Mouse (Mus musculus): ENCODE results near the gene Traf3ip2. TPM values are rescaled to one million over a fixed set of nuclear protein-coding genes. Genes with fewer than 3 reads are reported as not detected.

Traf3ip2 gene
- polyA plus RNA-seq, 1 experiment from 2014 or later = 30.6 TPM

DNA sequence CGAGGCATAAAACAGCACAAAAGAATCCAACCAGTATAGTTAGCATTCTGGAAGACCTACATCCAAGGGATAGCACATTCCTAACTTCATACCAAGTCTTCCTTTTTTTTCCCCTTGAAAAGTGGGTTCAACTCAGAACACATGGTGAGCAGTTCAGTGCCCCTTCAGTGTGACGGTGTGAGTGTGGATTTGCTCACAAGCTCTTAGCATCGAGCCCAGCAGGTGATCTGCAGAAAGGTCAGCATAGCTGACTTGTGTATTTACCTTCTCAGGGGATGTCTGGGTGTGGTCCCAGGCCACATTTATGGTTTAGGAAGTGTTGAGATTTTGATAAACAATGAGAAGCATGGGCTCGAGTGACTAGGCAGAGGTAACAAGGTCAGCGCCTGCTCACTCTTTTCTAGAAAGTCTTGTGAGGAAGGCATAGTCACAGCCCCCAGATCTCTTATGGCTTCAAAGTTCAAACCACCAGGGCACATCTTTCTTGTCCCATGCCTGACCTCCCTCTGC, 46.2 kb downstream of the Traf3ip2 start:
- H3K27me3 ChIP-seq (replicated peaks; ENCODE audit: insufficient read depth, low read length) = no peaks in the 10 kb centered on the region
- TF ChIP-seq EP300 (IDR thresholded peaks at IDR 0.05) = no peak
- no peak for TF ChIP-seq CTCF (IDR thresholded peaks at IDR 0.05)
- H3K4me3 ChIP-seq (ENCODE audit: low read depth, low read length) = no peak overlapping the region
- H3K4me1 ChIP-seq (ENCODE audit: insufficient read depth, low read depth, low read length) = peaks cover 14% of the 10 kb centered on the region
- DNase-seq (ENCODE audit: low spot score) (no peak), ATAC-seq (peak; percentile 6; the same call in 1 of the 2 replicates)
- peak overlapping the region; percentile 39 for H3K27ac ChIP-seq (ENCODE audit: low read length)
- H3K4me2 ChIP-seq (replicated peaks; ENCODE audit: low read depth, low read length) = no peak overlapping the region
- 19% methylated on average over 5 of the region's 5 CpGs for WGBS
- 0 out of 2 replicates have a peak, but pooled peaks cover 6% of the 10 kb centered on the region for H3K36me3 ChIP-seq (ENCODE audit: insufficient read depth, low read length)
- no peaks in the 10 kb centered on the region for H3K9me3 ChIP-seq (ENCODE audit: low read length)
- no peak overlapping the region for H3K9ac ChIP-seq (replicated peaks; ENCODE audit: low read depth)

DNA sequence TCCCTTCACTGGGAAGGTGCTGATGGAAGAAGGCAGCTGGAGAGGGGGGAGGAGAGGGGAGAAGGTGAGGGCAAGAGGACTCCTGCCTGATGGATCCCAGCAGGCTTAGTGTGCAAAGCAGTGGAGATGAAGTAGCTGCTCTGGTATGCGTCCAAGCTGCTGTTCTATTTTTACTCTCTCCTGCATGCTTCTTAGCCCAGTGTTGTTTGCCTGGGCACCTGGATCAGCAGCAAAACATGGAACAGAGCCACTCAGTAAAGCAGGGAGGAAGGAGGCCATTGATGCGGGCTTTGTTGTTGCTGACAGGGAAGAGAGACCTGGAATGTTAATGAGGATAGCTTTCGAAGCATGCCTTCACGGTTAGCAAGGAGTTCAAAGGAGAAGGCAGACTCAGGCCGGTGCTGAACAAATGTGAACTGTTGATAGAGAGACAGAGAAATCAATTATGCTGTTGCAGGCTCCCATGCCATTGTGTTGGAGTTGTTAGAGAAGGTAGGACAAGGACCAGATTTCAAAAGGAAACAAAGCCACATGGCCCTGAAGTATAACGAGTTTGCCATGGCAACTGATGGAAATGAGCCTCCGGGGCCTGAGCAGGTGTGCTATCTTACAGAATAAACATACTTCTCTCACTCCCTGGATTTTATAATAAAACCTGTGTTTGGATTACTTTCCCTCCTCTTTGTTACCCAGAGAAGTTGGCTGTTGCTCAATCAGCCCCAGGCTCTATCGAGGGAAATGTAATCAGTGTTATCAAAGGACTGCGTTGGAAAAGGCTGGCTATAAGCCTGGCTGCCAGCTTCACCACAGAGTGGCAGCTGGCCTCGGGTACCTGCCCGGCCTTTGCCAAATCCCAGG, 46.9 kb downstream of the Traf3ip2 start:
- peak overlapping the region; percentile 39 for H3K27ac ChIP-seq (ENCODE audit: low read length)
- no peak overlapping the region for H3K4me3 ChIP-seq (ENCODE audit: low read depth, low read length)
- TF ChIP-seq EP300 (IDR thresholded peaks at IDR 0.05) (peak; percentile 20; the same call in 1 of the 2 replicates), CTCF (IDR thresholded peaks at IDR 0.05) (no peak)
- DNase-seq (ENCODE audit: low spot score) = peak; percentile 86
- H3K36me3 ChIP-seq (ENCODE audit: insufficient read depth, low read length) = 0 out of 2 replicates have a peak, but pooled peaks cover 6% of the 10 kb centered on the region
- 11% methylated on average over 11 of the region's 11 CpGs for WGBS
- H3K4me1 ChIP-seq (ENCODE audit: insufficient read depth, low read depth, low read length) = peaks cover 14% of the 10 kb centered on the region
- ATAC-seq = peak; percentile 88
- H3K9ac ChIP-seq (replicated peaks; ENCODE audit: low read depth) = no peak overlapping the region
- H3K27me3 ChIP-seq (replicated peaks; ENCODE audit: insufficient read depth, low read length) = no peaks in the 10 kb centered on the region
- no peaks in the 10 kb centered on the region for H3K9me3 ChIP-seq (ENCODE audit: low read length)
- H3K4me2 ChIP-seq (replicated peaks; ENCODE audit: low read depth, low read length) = no peak overlapping the region

DNA sequence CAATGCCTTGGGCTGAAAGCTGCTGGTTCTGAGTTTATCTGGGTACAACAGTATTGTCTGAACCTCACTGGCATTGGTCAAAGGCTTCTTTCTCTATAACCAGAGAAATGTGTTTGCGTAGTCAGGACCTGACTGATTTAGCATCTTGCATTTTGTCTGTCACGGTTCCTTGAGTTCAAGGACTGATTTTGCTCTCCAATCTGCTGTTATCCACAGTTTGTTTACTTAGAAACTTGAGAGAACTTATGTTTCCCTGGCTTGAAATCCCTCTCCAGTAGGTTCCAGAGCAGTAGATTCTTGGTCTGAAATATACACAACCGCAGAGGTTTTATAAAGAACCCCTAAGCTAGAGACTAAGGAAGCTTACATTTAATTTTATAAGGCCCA, 47.5 kb downstream of the Traf3ip2 start:
- no peak overlapping the region for H3K4me2 ChIP-seq (replicated peaks; ENCODE audit: low read depth, low read length)
- no peak overlapping the region for H3K9ac ChIP-seq (replicated peaks; ENCODE audit: low read depth)
- WGBS = 26% methylated on average over 3 of the region's 3 CpGs
- H3K4me1 ChIP-seq (ENCODE audit: insufficient read depth, low read depth, low read length) = peaks cover 17% of the 10 kb centered on the region
- no peak overlapping the region for H3K4me3 ChIP-seq (ENCODE audit: low read depth, low read length)
- DNase-seq (ENCODE audit: low spot score) = peak; percentile 39
- TF ChIP-seq CTCF (IDR thresholded peaks at IDR 0.05) (no peak), EP300 (IDR thresholded peaks at IDR 0.05) (no peak)
- no peaks in the 10 kb centered on the region for H3K9me3 ChIP-seq (ENCODE audit: low read length)
- 0 out of 2 replicates have a peak, but pooled peaks cover 6% of the 10 kb centered on the region for H3K36me3 ChIP-seq (ENCODE audit: insufficient read depth, low read length)
- H3K27me3 ChIP-seq (replicated peaks; ENCODE audit: insufficient read depth, low read length) = no peaks in the 10 kb centered on the region
- peak overlapping the region; percentile 39 for H3K27ac ChIP-seq (ENCODE audit: low read length)
- peak; percentile 3; the same call in 1 of the 2 replicates for ATAC-seq

DNA sequence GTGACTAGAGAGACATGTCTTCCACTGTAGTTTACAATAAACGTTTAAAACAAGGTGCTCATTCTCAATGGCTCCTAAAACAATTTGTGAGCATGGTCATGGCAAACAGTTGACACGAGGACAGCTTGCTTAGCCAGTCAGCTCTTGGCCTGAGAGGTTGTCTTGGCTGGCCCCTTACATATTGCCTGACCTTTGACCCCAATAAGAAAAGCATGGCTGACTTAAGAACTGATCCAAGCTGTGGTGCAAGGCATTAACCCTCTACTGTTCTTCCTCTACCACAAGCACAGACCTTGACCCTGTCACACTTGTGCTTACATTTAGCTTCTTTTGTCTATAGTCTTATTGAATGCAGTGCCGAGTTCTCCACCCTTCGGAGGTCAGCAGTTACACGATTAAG, 48.0 kb downstream of the Traf3ip2 start:
- ATAC-seq (no peak), DNase-seq (ENCODE audit: low spot score) (peak; percentile 59)
- Histone ChIP-seq H3K4me2 (replicated peaks; ENCODE audit: low read depth, low read length) (no peak overlapping the region), H3K27me3 (replicated peaks; ENCODE audit: insufficient read depth, low read length) (no peaks in the 10 kb centered on the region), H3K9me3 (ENCODE audit: low read length) (no peaks in the 10 kb centered on the region), H3K9ac (replicated peaks; ENCODE audit: low read depth) (no peak overlapping the region), H3K4me1 (ENCODE audit: insufficient read depth, low read depth, low read length) (peaks cover 17% of the 10 kb centered on the region), H3K4me3 (ENCODE audit: low read depth, low read length) (no peak overlapping the region), H3K27ac (ENCODE audit: low read length) (peak overlapping the region; percentile 39), H3K36me3 (ENCODE audit: insufficient read depth, low read length) (0 out of 2 replicates have a peak, but pooled peaks cover 4% of the 10 kb centered on the region)
- TF ChIP-seq CTCF (IDR thresholded peaks at IDR 0.05) = no peak
- TF ChIP-seq EP300 (IDR thresholded peaks at IDR 0.05) = no peak
- WGBS = 41% methylated on average over 5 of the region's 5 CpGs

DNA sequence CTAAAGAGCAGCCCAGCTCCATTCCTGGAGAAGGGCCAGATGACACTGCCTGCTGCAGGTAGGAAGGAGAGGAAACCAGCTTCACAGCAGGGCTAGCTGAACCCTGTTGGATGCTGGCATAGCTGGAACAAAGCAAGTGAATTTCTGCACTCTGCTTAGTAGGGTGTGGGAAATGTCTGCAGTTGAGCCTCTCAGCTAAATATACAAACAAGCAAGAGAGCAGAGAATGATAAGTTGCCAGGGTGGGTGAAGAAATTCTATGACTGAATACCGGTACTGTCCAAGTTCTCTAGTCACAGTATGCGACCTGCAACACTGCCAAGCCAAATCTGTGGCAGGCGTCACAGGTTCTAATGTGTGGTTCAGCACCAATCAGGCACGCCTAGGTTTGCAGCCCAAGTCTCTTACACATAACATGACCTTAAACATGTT, 52.4 kb downstream of the Traf3ip2 start:
- 31% methylated on average over 4 of the region's 4 CpGs for WGBS
- Histone ChIP-seq H3K4me3 (ENCODE audit: low read depth, low read length) (no peak overlapping the region), H3K4me2 (replicated peaks; ENCODE audit: low read depth, low read length) (no peak overlapping the region), H3K36me3 (ENCODE audit: insufficient read depth, low read length) (no peaks in the 10 kb centered on the region), H3K9me3 (ENCODE audit: low read length) (no peaks in the 10 kb centered on the region), H3K27me3 (replicated peaks; ENCODE audit: insufficient read depth, low read length) (no peaks in the 10 kb centered on the region), H3K27ac (ENCODE audit: low read length) (no peak overlapping the region), H3K4me1 (ENCODE audit: insufficient read depth, low read depth, low read length) (peaks cover 8% of the 10 kb centered on the region; the same call in 1 of the 2 replicates), H3K9ac (replicated peaks; ENCODE audit: low read depth) (no peak overlapping the region)
- DNase-seq (ENCODE audit: low spot score) (peak; percentile 56), ATAC-seq (peak; percentile 71)
- TF ChIP-seq EP300 (IDR thresholded peaks at IDR 0.05) = no peak
- TF ChIP-seq CTCF (IDR thresholded peaks at IDR 0.05) = no peak

DNA sequence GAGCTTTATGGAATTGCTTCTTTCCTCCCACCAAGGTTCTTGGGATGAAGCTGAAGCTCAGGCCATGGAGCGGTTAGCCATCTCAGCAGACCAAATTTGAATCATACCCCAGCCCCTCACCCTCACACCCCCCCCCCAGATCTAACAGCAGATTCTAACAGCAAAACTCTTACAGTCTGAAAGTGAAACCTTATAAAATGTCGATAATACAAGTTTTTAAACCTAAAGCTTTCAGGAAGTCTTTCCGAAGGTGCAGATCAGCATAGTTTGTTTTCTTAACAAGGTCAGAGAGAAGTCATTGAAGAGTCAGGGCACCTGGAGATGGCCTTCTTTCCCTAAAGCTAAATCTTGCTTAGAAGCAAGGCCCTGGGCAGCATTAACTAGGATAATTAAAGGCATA, 53.3 kb downstream of the Traf3ip2 start:
- DNase-seq (ENCODE audit: low spot score) (no peak), ATAC-seq (no peak)
- TF ChIP-seq EP300 (IDR thresholded peaks at IDR 0.05) = no peak
- Histone ChIP-seq H3K9me3 (ENCODE audit: low read length) (no peaks in the 10 kb centered on the region), H3K4me2 (replicated peaks; ENCODE audit: low read depth, low read length) (no peak overlapping the region), H3K27me3 (replicated peaks; ENCODE audit: insufficient read depth, low read length) (no peaks in the 10 kb centered on the region), H3K36me3 (ENCODE audit: insufficient read depth, low read length) (no peaks in the 10 kb centered on the region), H3K9ac (replicated peaks; ENCODE audit: low read depth) (no peak overlapping the region), H3K4me1 (ENCODE audit: insufficient read depth, low read depth, low read length) (peaks cover 8% of the 10 kb centered on the region; the same call in 1 of the 2 replicates), H3K27ac (ENCODE audit: low read length) (no peak overlapping the region), H3K4me3 (ENCODE audit: low read depth, low read length) (no peak overlapping the region)
- 48% methylated on average over 3 of the region's 3 CpGs for WGBS
